Mouse (Mus musculus): ENCODE data around the gene Dcp1b. TPM values are rescaled to one million over a fixed set of nuclear protein-coding genes. Genes with fewer than 3 reads are reported as not detected.
A peak's percentile ranks its signal among the peaks of the same experiment; 100 is the strongest.

Dcp1b gene
- polyA plus RNA-seq, 1 experiment, result not detected

- H3K4me1 ChIP-seq (ENCODE audit: control insufficient read depth, insufficient read depth, low read length), result peaks cover 28% of the 10 kb centered on the region
- H3K27ac ChIP-seq (ENCODE audit: insufficient read depth, low read depth, low read length), result no peak within 1 kb of the TSS
- TF ChIP-seq POLR2A (IDR thresholded peaks at IDR 0.05; ENCODE audit: insufficient read depth, low read depth, low read length) (no peak), CTCF (IDR thresholded peaks at IDR 0.05; ENCODE audit: insufficient read depth, low read depth, low read length) (no peak)
- WGBS, result 62% methylated on average over 1 of the region's 1 CpGs
- no peak within 1 kb of the TSS for H3K4me3 ChIP-seq (ENCODE audit: insufficient read depth, low read depth, low read length)
Observed at GRCm38 (mm10) chr6:119236241-119236640, 61.2 kb downstream of the Dcp1b start, which contains the start of gene Cacna2d4. Gene Cacna2d4 (plus strand): TSS chr6:119236526.

- Histone ChIP-seq H3K27ac (ENCODE audit: insufficient read depth, low read depth, low read length) (no peak overlapping the region), H3K4me3 (ENCODE audit: insufficient read depth, low read depth, low read length) (no peak overlapping the region), H3K4me1 (ENCODE audit: control insufficient read depth, insufficient read depth, low read length) (peaks cover 36% of the 10 kb centered on the region)
- TF ChIP-seq CTCF (IDR thresholded peaks at IDR 0.05; ENCODE audit: insufficient read depth, low read depth, low read length), result no peak
- no peak for TF ChIP-seq POLR2A (IDR thresholded peaks at IDR 0.05; ENCODE audit: insufficient read depth, low read depth, low read length)
- 32% methylated on average over 8 of the region's 8 CpGs for WGBS
Observed at GRCm38 (mm10) chr6:119237427-119237989, 62.5 kb downstream of the Dcp1b start.

GRCm38 (mm10) chr6:119239341-119240005 is 64.4 kb downstream of the Dcp1b start:
- no peak for TF ChIP-seq CTCF (IDR thresholded peaks at IDR 0.05; ENCODE audit: insufficient read depth, low read depth, low read length)
- no peak for TF ChIP-seq POLR2A (IDR thresholded peaks at IDR 0.05; ENCODE audit: insufficient read depth, low read depth, low read length)
- H3K4me1 ChIP-seq (ENCODE audit: control insufficient read depth, insufficient read depth, low read length), result peaks cover 36% of the 10 kb centered on the region
- H3K4me3 ChIP-seq (ENCODE audit: insufficient read depth, low read depth, low read length), result no peak overlapping the region
- H3K27ac ChIP-seq (ENCODE audit: insufficient read depth, low read depth, low read length), result no peak overlapping the region
- 94% methylated on average over 5 of the region's 5 CpGs for WGBS

GRCm38 (mm10) chr6:119240256-119240655 is 65.2 kb downstream of the Dcp1b start:
- H3K27ac ChIP-seq (ENCODE audit: insufficient read depth, low read depth, low read length), result no peak overlapping the region
- H3K4me3 ChIP-seq (ENCODE audit: insufficient read depth, low read depth, low read length), result no peak overlapping the region
- TF ChIP-seq POLR2A (IDR thresholded peaks at IDR 0.05; ENCODE audit: insufficient read depth, low read depth, low read length) (no peak), CTCF (IDR thresholded peaks at IDR 0.05; ENCODE audit: insufficient read depth, low read depth, low read length) (no peak)
- WGBS, result 87% methylated on average over 7 of the region's 7 CpGs
- peaks cover 36% of the 10 kb centered on the region for H3K4me1 ChIP-seq (ENCODE audit: control insufficient read depth, insufficient read depth, low read length)

GRCm38 (mm10) chr6:119240871-119241705 is 66.0 kb downstream of the Dcp1b start:
- H3K4me1 ChIP-seq (ENCODE audit: control insufficient read depth, insufficient read depth, low read length), result peaks cover 34% of the 10 kb centered on the region
- 57% methylated on average over 21 of the region's 21 CpGs for WGBS
- no peak overlapping the region for H3K4me3 ChIP-seq (ENCODE audit: insufficient read depth, low read depth, low read length)
- TF ChIP-seq POLR2A (IDR thresholded peaks at IDR 0.05; ENCODE audit: insufficient read depth, low read depth, low read length), result no peak
- no peak for TF ChIP-seq CTCF (IDR thresholded peaks at IDR 0.05; ENCODE audit: insufficient read depth, low read depth, low read length)
- peak overlapping the region; percentile 42 for H3K27ac ChIP-seq (ENCODE audit: insufficient read depth, low read depth, low read length)

GRCm38 (mm10) chr6:119246082-119246481 is 71.0 kb downstream of the Dcp1b start:
- Histone ChIP-seq H3K4me1 (ENCODE audit: control insufficient read depth, insufficient read depth, low read length) (peaks cover 9% of the 10 kb centered on the region), H3K27ac (ENCODE audit: insufficient read depth, low read depth, low read length) (no peak overlapping the region), H3K4me3 (ENCODE audit: insufficient read depth, low read depth, low read length) (no peak overlapping the region)
- 47% methylated on average over 2 of the region's 2 CpGs for WGBS
- no peak for TF ChIP-seq CTCF (IDR thresholded peaks at IDR 0.05; ENCODE audit: insufficient read depth, low read depth, low read length)
- TF ChIP-seq POLR2A (IDR thresholded peaks at IDR 0.05; ENCODE audit: insufficient read depth, low read depth, low read length), result no peak

GRCm38 (mm10) chr6:119248578-119248977 is 73.5 kb downstream of the Dcp1b start:
- no peaks in the 10 kb centered on the region for H3K4me1 ChIP-seq (ENCODE audit: control insufficient read depth, insufficient read depth, low read length)
- no peak overlapping the region for H3K27ac ChIP-seq (ENCODE audit: insufficient read depth, low read depth, low read length)
- H3K4me3 ChIP-seq (ENCODE audit: insufficient read depth, low read depth, low read length), result no peak overlapping the region
- no peak for TF ChIP-seq CTCF (IDR thresholded peaks at IDR 0.05; ENCODE audit: insufficient read depth, low read depth, low read length)
- TF ChIP-seq POLR2A (IDR thresholded peaks at IDR 0.05; ENCODE audit: insufficient read depth, low read depth, low read length), result no peak
- 80% methylated on average over 3 of the region's 3 CpGs for WGBS

GRCm38 (mm10) chr6:119249726-119250125 is 74.7 kb downstream of the Dcp1b start:
- 91% methylated on average over 10 of the region's 10 CpGs for WGBS
- Histone ChIP-seq H3K4me1 (ENCODE audit: control insufficient read depth, insufficient read depth, low read length) (no peaks in the 10 kb centered on the region), H3K27ac (ENCODE audit: insufficient read depth, low read depth, low read length) (no peak overlapping the region), H3K4me3 (ENCODE audit: insufficient read depth, low read depth, low read length) (no peak overlapping the region)
- no peak for TF ChIP-seq CTCF (IDR thresholded peaks at IDR 0.05; ENCODE audit: insufficient read depth, low read depth, low read length)
- no peak for TF ChIP-seq POLR2A (IDR thresholded peaks at IDR 0.05; ENCODE audit: insufficient read depth, low read depth, low read length)

GRCm38 (mm10) chr6:119251704-119252103 is 76.7 kb downstream of the Dcp1b start:
- H3K27ac ChIP-seq (ENCODE audit: insufficient read depth, low read depth, low read length), result no peak overlapping the region
- WGBS, result 82% methylated on average over 4 of the region's 4 CpGs
- no peaks in the 10 kb centered on the region for H3K4me1 ChIP-seq (ENCODE audit: control insufficient read depth, insufficient read depth, low read length)
- no peak overlapping the region for H3K4me3 ChIP-seq (ENCODE audit: insufficient read depth, low read depth, low read length)
- TF ChIP-seq CTCF (IDR thresholded peaks at IDR 0.05; ENCODE audit: insufficient read depth, low read depth, low read length) (no peak), POLR2A (IDR thresholded peaks at IDR 0.05; ENCODE audit: insufficient read depth, low read depth, low read length) (no peak)

Other genes with a start within 250 kb of the Dcp1b start
- gene Cacna1c, start 21.2 kb downstream of the Dcp1b start, polyA plus RNA-seq (2012; ENCODE audit: insufficient read depth, insufficient read length, low replicate concordance, missing spikeins), result 35.8 TPM in 1 of 2 replicates, not detected in the other
- not detected in 2 replicates for gene Cacna2d4, start 61.3 kb downstream of the Dcp1b start, polyA plus RNA-seq (2012; ENCODE audit: insufficient read depth, insufficient read length, low replicate concordance, missing spikeins)
- not detected in 2 replicates for gene Lrtm2, start 155.5 kb downstream of the Dcp1b start, polyA plus RNA-seq (2012; ENCODE audit: insufficient read depth, insufficient read length, low replicate concordance, missing spikeins)
- gene Adipor2, start 242.5 kb downstream of the Dcp1b start, polyA plus RNA-seq (2012; ENCODE audit: insufficient read depth, insufficient read length, low replicate concordance, missing spikeins), result not detected in 2 replicates

Measured in olfactory bulb, adult 2 months (tissue).